Mouse (Mus musculus) cortical plate, adult 2 months (tissue): ENCODE measurements around the gene Ryk.

Experiments used
- CTCF ChIP-seq: fragments of 200-500 bp; IDR thresholded peaks from 2 replicates; pipeline ENCODE4 v1.5.1; 2011; ENCODE audit warnings: mild to moderate bottlenecking, control low read depth, low read length; ENCODE audit not compliant: insufficient read depth; ENCODE audit errors: extremely low read depth
- POLR2A ChIP-seq: fragments of 200-500 bp; IDR thresholded peaks from 2 replicates; pipeline ENCODE4 v1.6.1; 2011; ENCODE audit warnings: mild to moderate bottlenecking, low read length, control low read depth; ENCODE audit not compliant: insufficient read depth; ENCODE audit errors: extremely low read depth

DNA sequence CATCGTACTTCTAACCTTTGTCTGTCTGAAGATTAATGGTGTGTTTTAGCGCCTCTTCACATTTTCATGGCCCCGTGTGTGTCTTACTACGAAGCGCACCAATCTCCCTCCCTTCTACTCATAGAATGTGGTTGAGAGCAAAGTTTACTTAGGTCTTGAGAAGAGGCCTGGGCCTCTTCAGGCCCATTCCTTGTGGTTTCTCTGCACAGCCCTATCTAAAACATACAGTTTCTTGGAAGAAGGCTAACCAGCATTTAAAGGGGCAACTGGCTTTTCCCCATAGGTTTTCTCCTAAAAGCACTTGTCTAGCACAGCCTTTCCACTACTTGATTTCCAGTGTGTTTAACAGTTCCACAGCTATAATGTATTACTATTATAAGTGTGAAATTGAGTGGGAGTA, 24.7 kb downstream of the Ryk start:
- no peak for TF ChIP-seq CTCF
- TF ChIP-seq POLR2A: no peak
